Mouse (Mus musculus): ENCODE data around the gene Arhgap29. TPM values are rescaled to one million over a fixed set of nuclear protein-coding genes. Genes with fewer than 3 reads are reported as not detected.

Arhgap29 gene
- polyA plus RNA-seq, 1 experiment from 2014 or later = 22.1 TPM

DNA sequence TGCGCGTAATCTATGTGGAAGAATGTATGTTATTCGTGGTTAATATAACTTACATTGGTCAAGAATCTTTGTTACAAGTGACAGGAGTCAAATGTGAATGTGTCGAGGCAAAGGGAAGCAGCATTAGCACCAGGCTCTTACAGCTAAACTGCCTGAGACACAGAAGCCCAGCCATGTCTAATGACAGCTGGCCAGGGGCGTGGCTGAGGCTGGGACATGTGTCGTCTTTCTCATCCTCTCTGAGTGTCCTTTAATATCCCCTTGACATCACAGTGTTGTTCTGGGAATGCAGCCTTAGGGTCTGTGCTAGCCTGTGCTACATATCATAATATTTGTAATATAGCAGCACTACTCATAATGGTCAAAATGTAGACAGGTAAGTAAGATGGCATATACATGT, 88.2 kb downstream of the Arhgap29 start:
- ATAC-seq = no peak
- H3K4me1 ChIP-seq (ENCODE audit: control insufficient read depth, insufficient read depth, low read length) = 0 out of 2 replicates have a peak, but pooled peaks cover 3% of the 10 kb centered on the region
- no peaks in the 10 kb centered on the region; the same call in 1 of the 2 replicates for H3K27me3 ChIP-seq (replicated peaks; ENCODE audit: control insufficient read depth, insufficient read depth, low read length)
- no peaks in the 10 kb centered on the region for H3K9me3 ChIP-seq (ENCODE audit: control insufficient read depth, low read length)
- H3K36me3 ChIP-seq (ENCODE audit: control insufficient read depth, insufficient read depth, low read length) = no peaks in the 10 kb centered on the region
- H3K4me3 ChIP-seq (ENCODE audit: low read length) = no peak overlapping the region
- no peak overlapping the region for H3K9ac ChIP-seq (ENCODE audit: low read depth, low read length)
- H3K4me2 ChIP-seq (ENCODE audit: low read depth, low read length) = no peak overlapping the region
- 79% methylated on average over 6 of the region's 6 CpGs for WGBS
- no peak overlapping the region for H3K27ac ChIP-seq (ENCODE audit: low read length)

DNA sequence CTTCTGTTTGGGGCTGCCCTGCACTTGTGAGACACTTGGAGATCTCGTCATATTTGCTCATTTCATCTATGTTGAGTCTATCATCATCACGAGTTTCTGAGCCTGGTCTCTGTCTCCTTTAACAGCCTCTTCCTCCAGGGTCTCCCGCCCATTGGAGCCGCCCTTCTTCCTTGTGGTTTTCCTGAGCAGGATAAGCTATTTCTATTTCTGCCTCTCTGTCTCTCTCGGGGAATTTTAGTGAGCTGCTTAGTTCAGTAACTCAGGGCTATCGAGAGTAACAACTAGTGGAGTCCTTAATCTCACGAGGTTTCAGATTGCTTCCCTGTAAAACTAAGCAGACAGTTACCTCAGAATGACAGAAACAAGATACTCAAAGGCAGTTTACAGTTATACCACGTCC, 90.8 kb downstream of the Arhgap29 start:
- no peak for ATAC-seq
- no peak overlapping the region for H3K4me3 ChIP-seq (ENCODE audit: low read length)
- WGBS = 23% methylated on average over 8 of the region's 8 CpGs
- H3K4me2 ChIP-seq (ENCODE audit: low read depth, low read length) = no peak overlapping the region
- no peaks in the 10 kb centered on the region; the same call in 1 of the 2 replicates for H3K27me3 ChIP-seq (replicated peaks; ENCODE audit: control insufficient read depth, insufficient read depth, low read length)
- H3K36me3 ChIP-seq (ENCODE audit: control insufficient read depth, insufficient read depth, low read length) = no peaks in the 10 kb centered on the region
- no peak overlapping the region for H3K9ac ChIP-seq (ENCODE audit: low read depth, low read length)
- H3K9me3 ChIP-seq (ENCODE audit: control insufficient read depth, low read length) = no peaks in the 10 kb centered on the region
- H3K4me1 ChIP-seq (ENCODE audit: control insufficient read depth, insufficient read depth, low read length) = peaks cover 11% of the 10 kb centered on the region
- H3K27ac ChIP-seq (ENCODE audit: low read length) = no peak overlapping the region

DNA sequence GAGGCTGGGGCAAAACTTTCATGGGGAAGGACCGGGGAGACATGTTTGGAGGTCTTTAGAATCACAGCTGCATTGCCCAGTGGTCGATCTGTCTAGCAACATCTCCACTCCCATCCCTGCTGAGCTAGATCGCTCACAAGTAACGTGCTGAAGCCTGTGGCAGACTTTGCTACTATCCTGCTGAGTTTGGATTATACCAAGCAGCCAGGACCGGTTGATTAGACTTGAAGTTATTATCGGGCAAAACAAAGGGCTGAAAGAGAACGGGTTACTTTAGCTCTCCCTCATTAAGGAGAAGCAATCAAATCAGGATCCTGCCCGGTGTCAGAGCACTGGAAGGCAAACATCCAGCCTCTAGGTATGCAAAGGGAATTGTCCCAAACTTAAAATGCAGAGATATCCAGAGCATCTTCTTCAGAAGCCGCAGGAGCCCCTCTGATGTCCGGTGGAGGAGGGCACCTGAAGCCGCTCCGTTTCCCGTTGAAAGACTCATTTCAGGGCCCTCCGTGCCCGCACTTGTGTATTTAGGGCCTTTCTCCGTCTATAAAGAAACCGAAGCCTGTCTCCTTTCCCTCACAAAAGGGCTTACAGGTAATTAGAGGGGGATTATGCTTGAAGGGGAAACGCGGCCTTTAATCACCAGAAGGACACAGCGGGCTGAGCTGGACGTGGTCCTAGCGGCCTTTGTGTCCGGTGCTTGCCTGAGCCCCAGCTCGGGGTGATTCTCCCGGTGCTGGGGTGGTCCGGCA, 91.6 kb downstream of the Arhgap29 start, which contains the start of gene Abca4:
TSS of gene Abca4 (plus strand) at position 645 of the 749 bp plus-strand sequence.
- Histone ChIP-seq H3K36me3 (ENCODE audit: control insufficient read depth, insufficient read depth, low read length) (no peaks in the 10 kb centered on the region), H3K27ac (ENCODE audit: low read length) (no peak within 1 kb of the TSS), H3K4me1 (ENCODE audit: control insufficient read depth, insufficient read depth, low read length) (peaks cover 18% of the 10 kb centered on the region), H3K4me2 (ENCODE audit: low read depth, low read length) (no peak within 1 kb of the TSS), H3K9ac (ENCODE audit: low read depth, low read length) (no peak within 1 kb of the TSS), H3K9me3 (ENCODE audit: control insufficient read depth, low read length) (no peaks in the 10 kb centered on the region), H3K4me3 (ENCODE audit: low read length) (no peak within 1 kb of the TSS), H3K27me3 (replicated peaks; ENCODE audit: control insufficient read depth, insufficient read depth, low read length) (no peaks in the 10 kb centered on the region; the same call in 1 of the 2 replicates)
- 36% methylated on average over 26 of the region's 26 CpGs for WGBS
- no peak for ATAC-seq

DNA sequence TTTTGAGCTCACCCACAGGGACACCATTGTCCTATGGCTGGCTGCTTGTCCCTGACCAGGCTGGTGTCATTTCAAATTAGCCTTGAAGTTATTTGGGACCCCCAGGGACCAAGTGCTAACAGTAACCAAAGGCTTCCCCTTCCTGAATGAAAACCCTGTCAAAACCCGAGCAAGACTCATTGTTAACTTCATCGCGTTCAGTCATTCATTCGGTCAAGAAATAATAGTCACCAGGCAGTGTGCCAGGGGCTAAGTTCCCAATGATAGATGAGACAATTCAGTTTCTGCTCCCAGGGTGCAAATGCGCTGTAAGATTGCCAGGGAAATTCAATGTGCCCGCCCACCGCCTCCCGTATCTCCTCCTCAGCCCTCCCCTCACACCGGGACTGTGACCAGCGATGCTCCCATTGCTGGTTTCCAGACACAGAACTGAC, 93.9 kb downstream of the Arhgap29 start:
- Histone ChIP-seq H3K4me2 (ENCODE audit: low read depth, low read length) (no peak overlapping the region), H3K27ac (ENCODE audit: low read length) (no peak overlapping the region), H3K4me3 (ENCODE audit: low read length) (no peak overlapping the region), H3K36me3 (ENCODE audit: control insufficient read depth, insufficient read depth, low read length) (no peaks in the 10 kb centered on the region), H3K9me3 (ENCODE audit: control insufficient read depth, low read length) (no peaks in the 10 kb centered on the region), H3K27me3 (replicated peaks; ENCODE audit: control insufficient read depth, insufficient read depth, low read length) (no peaks in the 10 kb centered on the region; the same call in 1 of the 2 replicates), H3K4me1 (ENCODE audit: control insufficient read depth, insufficient read depth, low read length) (peaks cover 18% of the 10 kb centered on the region), H3K9ac (ENCODE audit: low read depth, low read length) (no peak overlapping the region)
- ATAC-seq = no peak
- 58% methylated on average over 10 of the region's 10 CpGs for WGBS

DNA sequence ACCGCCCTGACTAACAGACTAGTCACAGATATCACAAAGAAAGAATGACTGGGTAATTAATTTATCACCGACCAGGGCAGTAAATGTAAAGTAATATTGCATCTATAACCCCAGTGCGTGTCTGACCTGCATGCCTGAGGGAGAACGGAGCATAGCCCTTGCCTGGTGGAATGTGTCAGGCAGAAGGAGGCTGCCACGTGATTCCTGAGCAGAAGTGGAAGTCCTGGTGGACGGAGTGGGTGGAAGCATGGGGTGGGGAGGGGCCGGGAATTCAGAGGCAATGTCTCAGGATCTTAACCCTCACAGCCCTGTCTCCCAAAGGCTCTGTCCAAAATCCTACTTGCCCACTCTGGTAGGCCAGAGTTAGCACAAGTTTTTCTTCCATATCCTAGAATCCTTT, 95.1 kb downstream of the Arhgap29 start:
- Histone ChIP-seq H3K36me3 (ENCODE audit: control insufficient read depth, insufficient read depth, low read length) (no peaks in the 10 kb centered on the region), H3K9me3 (ENCODE audit: control insufficient read depth, low read length) (no peaks in the 10 kb centered on the region), H3K4me3 (ENCODE audit: low read length) (no peak overlapping the region), H3K4me2 (ENCODE audit: low read depth, low read length) (no peak overlapping the region), H3K4me1 (ENCODE audit: control insufficient read depth, insufficient read depth, low read length) (peaks cover 18% of the 10 kb centered on the region), H3K27ac (ENCODE audit: low read length) (0 out of 2 replicates have a peak overlapping the region, but pooled peaks have one; percentile 46), H3K9ac (ENCODE audit: low read depth, low read length) (no peak overlapping the region), H3K27me3 (replicated peaks; ENCODE audit: control insufficient read depth, insufficient read depth, low read length) (no peaks in the 10 kb centered on the region; the same call in 1 of the 2 replicates)
- ATAC-seq = peak; percentile 72
- 25% methylated on average over 7 of the region's 7 CpGs for WGBS

DNA sequence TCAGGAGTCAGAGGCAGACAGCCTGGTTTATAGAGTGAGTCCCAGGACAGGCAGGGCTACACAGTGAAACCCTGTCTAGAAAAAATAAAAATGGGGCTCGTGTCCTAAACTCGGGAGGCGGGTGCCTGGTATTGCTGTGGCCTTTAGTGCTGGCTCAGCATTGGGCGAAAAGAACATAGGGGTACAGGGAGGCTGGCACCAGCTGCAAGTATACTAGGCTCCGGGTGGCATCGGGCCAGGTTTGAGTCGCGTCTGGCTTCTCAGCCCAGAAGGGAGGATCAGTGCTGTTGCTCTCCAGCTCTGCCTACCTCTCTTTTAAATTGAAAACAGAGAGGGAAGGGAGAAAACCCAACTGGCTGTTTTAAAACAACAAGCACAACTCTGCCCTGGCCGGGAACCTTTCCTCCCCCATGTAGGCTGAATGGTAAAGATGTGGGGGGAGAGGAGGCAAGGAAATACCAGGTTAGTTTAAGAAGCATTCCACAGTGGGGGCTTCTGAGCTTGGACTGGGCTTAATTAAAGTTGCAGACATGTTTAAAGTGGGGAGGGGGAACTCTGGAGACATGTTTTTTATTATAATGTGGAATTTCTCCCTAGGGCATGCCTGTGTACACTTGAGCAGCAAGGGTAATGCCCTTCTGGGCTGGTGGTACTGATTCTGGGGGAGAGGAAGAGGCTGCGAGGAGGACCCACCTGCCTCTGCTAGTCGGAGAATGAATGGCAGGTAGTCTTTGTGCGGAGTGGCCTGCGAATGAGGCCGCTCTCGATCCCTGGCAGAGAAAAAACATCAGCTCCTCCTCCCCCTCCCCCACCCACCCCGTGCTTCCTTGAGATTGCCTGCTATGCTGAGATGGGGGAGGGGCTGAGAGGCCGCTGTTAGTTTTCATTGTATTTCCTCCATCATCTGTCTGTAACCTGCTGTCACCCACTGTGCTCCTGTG, 95.8 kb downstream of the Arhgap29 start:
- ATAC-seq = peak; percentile 27
- H3K27ac ChIP-seq (ENCODE audit: low read length) = 0 out of 2 replicates have a peak overlapping the region, but pooled peaks have one; percentile 46
- 28% methylated on average over 17 of the region's 17 CpGs for WGBS

DNA sequence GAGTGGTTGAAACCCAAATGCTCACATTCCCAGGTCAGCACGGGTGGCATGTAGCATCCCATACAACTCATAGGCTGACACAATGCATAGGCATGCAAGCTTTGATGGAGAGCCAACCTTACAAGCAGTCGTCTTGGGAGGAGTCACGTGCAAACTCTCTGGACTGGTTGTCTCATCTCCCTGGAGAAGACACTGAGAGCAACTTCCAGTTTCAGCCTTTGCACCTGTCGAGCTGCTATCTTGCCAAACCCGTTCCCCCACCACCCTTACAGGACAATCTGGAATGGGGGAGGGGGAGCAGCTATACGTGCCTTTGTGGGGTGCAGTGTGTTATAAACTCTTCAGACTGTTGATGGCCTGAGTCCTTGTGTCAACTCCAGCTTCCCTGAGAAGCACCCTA, 96.8 kb downstream of the Arhgap29 start:
- Histone ChIP-seq H3K9me3 (ENCODE audit: control insufficient read depth, low read length) (no peaks in the 10 kb centered on the region), H3K4me1 (ENCODE audit: control insufficient read depth, insufficient read depth, low read length) (peaks cover 19% of the 10 kb centered on the region), H3K4me2 (ENCODE audit: low read depth, low read length) (peak overlapping the region; percentile 3; the same call in 1 of the 2 replicates), H3K27ac (ENCODE audit: low read length) (peak overlapping the region; percentile 71), H3K27me3 (replicated peaks; ENCODE audit: control insufficient read depth, insufficient read depth, low read length) (no peaks in the 10 kb centered on the region; the same call in 1 of the 2 replicates), H3K4me3 (ENCODE audit: low read length) (no peak overlapping the region), H3K36me3 (ENCODE audit: control insufficient read depth, insufficient read depth, low read length) (no peaks in the 10 kb centered on the region), H3K9ac (ENCODE audit: low read depth, low read length) (no peak overlapping the region)
- ATAC-seq = peak; percentile 75
- WGBS = 41% methylated on average over 6 of the region's 6 CpGs

More for the DNA sequence above, 95.8 kb downstream of the Arhgap29 start:
- H3K27me3 ChIP-seq (replicated peaks; ENCODE audit: control insufficient read depth, insufficient read depth, low read length) = no peaks in the 10 kb centered on the region; the same call in 1 of the 2 replicates
- H3K9me3 ChIP-seq (ENCODE audit: control insufficient read depth, low read length) = no peaks in the 10 kb centered on the region
- no peak overlapping the region for H3K4me3 ChIP-seq (ENCODE audit: low read length)
- H3K9ac ChIP-seq (ENCODE audit: low read depth, low read length) = no peak overlapping the region
- peaks cover 18% of the 10 kb centered on the region for H3K4me1 ChIP-seq (ENCODE audit: control insufficient read depth, insufficient read depth, low read length)
- H3K36me3 ChIP-seq (ENCODE audit: control insufficient read depth, insufficient read depth, low read length) = no peaks in the 10 kb centered on the region
- no peak overlapping the region for H3K4me2 ChIP-seq (ENCODE audit: low read depth, low read length)

DNA sequence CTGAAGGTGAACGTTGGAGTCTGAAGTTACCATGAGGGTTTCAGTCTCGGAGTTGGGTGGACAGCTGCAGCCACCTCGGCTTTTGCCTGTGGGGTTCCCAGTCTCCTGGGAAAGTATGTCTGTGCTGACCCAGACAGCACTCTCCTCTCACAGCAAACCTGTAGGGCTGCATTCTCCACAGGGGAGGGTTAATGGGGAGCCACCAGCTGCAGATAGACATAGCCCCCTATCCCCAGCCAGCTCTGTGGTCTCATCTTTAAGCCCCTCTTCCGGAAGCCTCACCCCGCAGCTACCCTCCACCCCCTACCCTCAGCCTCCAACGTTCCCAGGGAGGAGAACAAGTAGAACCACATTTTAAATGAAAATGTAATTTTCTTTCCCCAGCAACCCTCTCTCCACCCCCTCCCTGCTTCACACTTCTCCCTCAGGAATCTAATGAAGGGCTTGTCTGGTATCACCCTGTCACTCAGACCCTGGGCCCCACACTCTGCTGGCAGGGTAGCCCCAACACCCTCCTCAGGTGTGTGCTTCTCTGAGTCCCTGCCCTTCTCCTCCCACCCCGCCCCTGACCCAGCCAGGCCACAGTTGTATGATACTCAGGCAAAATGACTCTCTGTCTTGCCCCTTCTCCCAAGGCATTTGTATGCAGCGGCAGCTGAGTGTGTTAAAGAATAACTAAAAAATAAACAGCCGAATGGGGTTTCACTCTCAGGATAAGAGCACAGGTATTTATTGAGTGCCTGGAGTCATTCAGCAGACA, 106.3 kb downstream of the Arhgap29 start:
- 44% methylated on average over 9 of the region's 9 CpGs for WGBS
- H3K9me3 ChIP-seq (ENCODE audit: control insufficient read depth, low read length) = no peaks in the 10 kb centered on the region
- H3K9ac ChIP-seq (ENCODE audit: low read depth, low read length) = no peak overlapping the region
- no peaks in the 10 kb centered on the region for H3K27me3 ChIP-seq (replicated peaks; ENCODE audit: control insufficient read depth, insufficient read depth, low read length)
- H3K36me3 ChIP-seq (ENCODE audit: control insufficient read depth, insufficient read depth, low read length) = no peaks in the 10 kb centered on the region
- peak; percentile 97 for ATAC-seq
- peak overlapping the region; percentile 68 for H3K27ac ChIP-seq (ENCODE audit: low read length)
- H3K4me3 ChIP-seq (ENCODE audit: low read length) = no peak overlapping the region
- H3K4me1 ChIP-seq (ENCODE audit: control insufficient read depth, insufficient read depth, low read length) = peaks cover 5% of the 10 kb centered on the region; the same call in 1 of the 2 replicates
- no peak overlapping the region; the same call in 1 of the 2 replicates for H3K4me2 ChIP-seq (ENCODE audit: low read depth, low read length)

All from intestine, embryonic 16.5 days (tissue).